Mouse (Mus musculus) ES-E14 (cell line): ENCODE results near the gene Brpf1. TPM values are rescaled to one million over a fixed set of nuclear protein-coding genes. Genes with fewer than 3 reads are reported as not detected.
A peak's percentile ranks its signal among the peaks of the same experiment; 100 is the strongest.

ENCODE experiments used
- DNase-seq: peaks from one replicate; pipeline ENCODE4 v3.0.0-alpha.2; 2013; ENCODE audit warnings: low read depth, low spot score
- H3K27ac ChIP-seq: 2 replicates; pipeline ENCODE4 v1.5.1; 2012; ENCODE audit warnings: low read depth, mild to moderate bottlenecking, low read length, moderate library complexity, mixed read lengths; ENCODE audit not compliant: poor library complexity, insufficient read depth, severe bottlenecking
- H3K36me3 ChIP-seq: 2 replicates; pipeline ENCODE4 v1.6.1; 2012; ENCODE audit warnings: mild to moderate bottlenecking, low read length, moderate library complexity, mixed read lengths; ENCODE audit not compliant: control insufficient read depth, poor library complexity, insufficient read depth, severe bottlenecking
- H3K4me1 ChIP-seq, 2 experiments: fragments of 150-350 bp in 1 of 2; sonication (generic) in 1 of 2; 2 replicates each; pipeline ENCODE4 v1.6.1; 2012; ENCODE audit warnings: low read length in 2 of 2, mild to moderate bottlenecking in 1 of 2, mixed read lengths in 1 of 2; ENCODE audit not compliant: control insufficient read depth in 2 of 2, insufficient read depth in 2 of 2, poor library complexity in 1 of 2
- H3K4me3 ChIP-seq, 2 experiments: fragments of 150-350 bp in 1 of 2; sonication (generic) in 1 of 2; 2 replicates each; pipeline ENCODE4 v1.5.1; 2012; ENCODE audit warnings: low read length in 2 of 2, low read depth in 1 of 2, mild to moderate bottlenecking in 1 of 2, mixed read lengths in 1 of 2; ENCODE audit not compliant: insufficient read depth in 1 of 2, poor library complexity in 1 of 2, severe bottlenecking in 1 of 2
- H3K9ac ChIP-seq: 2 replicates; pipeline ENCODE4 v1.6.1; 2012; ENCODE audit warnings: low read depth, mild to moderate bottlenecking, low read length, mixed read lengths; ENCODE audit not compliant: poor library complexity, insufficient read depth, severe bottlenecking
- H3K9me3 ChIP-seq: fragments of 150-350 bp; sonication (generic); 2 replicates; pipeline ENCODE4 v1.6.1; 2012; ENCODE audit warnings: low read depth, mild to moderate bottlenecking, low read length; ENCODE audit not compliant: control insufficient read depth, insufficient read depth
- CHD2 ChIP-seq: IDR thresholded peaks from 2 replicates; pipeline ENCODE4 v1.6.1; 2014; ENCODE audit warnings: mild to moderate bottlenecking, low read depth, low read length, inconsistent platforms
- HCFC1 ChIP-seq: IDR thresholded peaks from 2 replicates; pipeline ENCODE4 v1.6.1; 2012; ENCODE audit warnings: low read length, inconsistent platforms, borderline replicate concordance; ENCODE audit not compliant: insufficient read depth
- MAFK ChIP-seq: IDR thresholded peaks from 2 replicates; pipeline ENCODE4 v1.6.1; 2014; ENCODE audit warnings: mild to moderate bottlenecking, low read depth, low read length, inconsistent platforms; ENCODE audit not compliant: insufficient read depth
- ZC3H11A ChIP-seq: IDR thresholded peaks from 2 replicates; pipeline ENCODE4 v1.6.1; 2012; ENCODE audit warnings: low read depth, mild to moderate bottlenecking, inconsistent platforms, low read length, borderline replicate concordance
- ZNF384 ChIP-seq: IDR thresholded peaks from 2 replicates; pipeline ENCODE4 v1.6.1; 2012; ENCODE audit warnings: low read depth, low read length, inconsistent platforms
- in situ Hi-C, 2 experiments: fragments of 600-800 bp; cut with MboI; formaldehyde crosslinking; loops; one replicate each; pipeline ENCODE4 v1.15.1; 2025; ENCODE audit warnings: low sequenced_read_pairs in 2 of 2, inconsistent platforms in 1 of 2; ENCODE audit not compliant: unreplicated experiment in 2 of 2
- total RNA-seq: library from RNA; depleted of rRNA; stranded (reverse); fragments of 300-350 nt; gene quantifications from 2 replicates; pipeline ENCODE4 v1.2.3, GENCODE M21; 2012

Gene Brpf1
- total RNA-seq, 1 experiment, result 38.8 TPM

GRCm38 (mm10) chr6:113361476-113361875 lies 54.5 kb downstream of the Brpf1 start:
- no peak for DNase-seq
- in situ Hi-C loops, result no loop called here

GRCm38 (mm10) chr6:113362241-113362640 lies 55.3 kb downstream of the Brpf1 start:
- DNase-seq, result no peak
- no peak overlapping the region for H3K9ac ChIP-seq
- no peak overlapping the region for H3K4me3 ChIP-seq
- in situ Hi-C loops, result no loop called here
- H3K27ac ChIP-seq, result no peak overlapping the region
- peaks cover 0 to 10% of the 10 kb centered on the region in 2 experiments; a peak in 2 of 4 replicates for H3K4me1 ChIP-seq
- no peaks in the 10 kb centered on the region for H3K9me3 ChIP-seq
- H3K36me3 ChIP-seq, result no peaks in the 10 kb centered on the region
- TF ChIP-seq ZC3H11A (no peak), ZNF384 (no peak), MAFK (no peak), CHD2 (no peak), HCFC1 (no peak)

More at GRCm38 (mm10) chr6:113361476-113361875, 54.5 kb downstream of the Brpf1 start:
- Histone ChIP-seq H3K4me1 (peaks cover 0 to 10% of the 10 kb centered on the region in 2 experiments; a peak in 2 of 4 replicates), H3K4me3 (no peak overlapping the region), H3K27ac (no peak overlapping the region), H3K9me3 (no peaks in the 10 kb centered on the region), H3K9ac (no peak overlapping the region), H3K36me3 (no peaks in the 10 kb centered on the region)
- no peak for TF ChIP-seq ZNF384
- TF ChIP-seq ZC3H11A, result no peak
- no peak for TF ChIP-seq MAFK
- TF ChIP-seq HCFC1, result no peak

DNA sequence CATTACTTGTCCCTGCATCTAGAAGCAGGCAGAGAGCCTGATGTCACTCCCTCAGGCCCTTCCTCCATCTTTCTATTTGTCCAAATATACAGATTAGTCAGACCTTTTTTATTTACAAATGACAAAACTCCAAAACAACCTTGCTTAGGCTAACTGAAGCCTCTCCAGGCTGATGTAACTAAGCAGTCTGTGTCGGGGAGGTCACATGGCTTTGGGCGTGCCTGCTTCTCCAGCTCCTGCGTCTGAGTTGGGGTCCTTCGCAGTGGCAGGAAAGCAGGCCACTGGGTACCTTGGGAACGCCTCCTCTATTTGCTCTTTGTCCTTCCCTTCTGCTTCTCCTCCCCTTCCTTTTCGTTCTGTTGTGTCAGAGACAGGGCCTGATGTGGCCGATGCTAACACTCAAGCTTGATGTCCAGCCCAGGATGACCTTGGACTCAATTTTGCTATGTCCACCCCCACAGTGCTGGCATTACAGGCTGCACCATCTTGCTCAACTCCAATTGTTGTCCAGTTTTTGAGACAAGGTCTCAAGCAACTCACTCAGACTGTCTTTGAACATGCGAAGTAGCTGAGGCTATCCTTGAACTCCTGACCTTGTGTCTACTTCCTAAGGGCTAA lies 57.7 kb downstream of the Brpf1 start:
- DNase-seq, result no peak
- peaks cover 6 to 19% of the 10 kb centered on the region in 2 experiments; a peak in 3 of 4 replicates for H3K4me1 ChIP-seq
- peak overlapping the region; percentile 22; the same call in 1 of the 2 replicates for H3K27ac ChIP-seq
- H3K4me3 ChIP-seq, result no peak overlapping the region
- TF ChIP-seq MAFK (no peak), ZC3H11A (no peak), ZNF384 (no peak), CHD2 (no peak), HCFC1 (no peak)
- H3K9ac ChIP-seq, result no peak overlapping the region
- in situ Hi-C loops, result no loop called here
- H3K36me3 ChIP-seq, result peaks cover 9% of the 10 kb centered on the region; the same call in 1 of the 2 replicates
- H3K9me3 ChIP-seq, result no peaks in the 10 kb centered on the region

- Histone ChIP-seq H3K9me3 (no peaks in the 10 kb centered on the region), H3K4me3 (peak overlapping the region; percentile 42 to 45), H3K9ac (peak overlapping the region; percentile 76), H3K4me1 (peaks cover 6 to 19% of the 10 kb centered on the region in 2 experiments; a peak in 3 of 4 replicates), H3K27ac (peak overlapping the region; percentile 79), H3K36me3 (peaks cover 23% of the 10 kb centered on the region; the same call in 1 of the 2 replicates)
- in situ Hi-C loops, result no loop called here
- DNase-seq, result no peak
- TF ChIP-seq CHD2 (no peak), HCFC1 (no peak), MAFK (no peak), ZC3H11A (no peak), ZNF384 (no peak)
Measured at GRCm38 (mm10) chr6:113366639-113367038, 59.7 kb downstream of the Brpf1 start.

DNA sequence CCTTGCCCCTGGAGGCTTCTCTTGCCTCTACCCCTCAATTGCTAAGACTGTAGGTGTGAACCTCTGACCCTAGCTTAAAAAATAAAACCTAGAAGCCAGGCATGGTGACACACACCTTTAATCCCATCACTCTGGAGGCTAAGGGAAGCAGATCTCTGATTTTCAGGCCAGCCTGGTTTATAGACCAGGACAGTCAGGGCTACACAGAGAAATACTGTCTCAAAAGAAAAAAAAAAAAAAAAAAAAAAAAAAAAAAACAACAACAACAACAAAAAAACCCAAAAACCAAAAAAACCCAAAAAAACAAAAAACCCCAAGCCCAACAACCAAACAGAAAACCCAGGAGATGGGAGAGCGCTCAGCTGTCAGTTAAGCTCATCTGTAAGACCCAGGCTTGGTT lies 60.6 kb downstream of the Brpf1 start:
- Histone ChIP-seq H3K36me3 (peaks cover 33% of the 10 kb centered on the region), H3K9ac (no peak overlapping the region; the same call in 1 of the 2 replicates)

More for the DNA sequence above, 60.6 kb downstream of the Brpf1 start:
- in situ Hi-C loops, result no loop called here
- H3K9me3 ChIP-seq, result no peaks in the 10 kb centered on the region
- H3K27ac ChIP-seq, result peak overlapping the region; percentile 63; the same call in 1 of the 2 replicates
- TF ChIP-seq ZNF384 (peak; percentile 93), MAFK (no peak)
- H3K4me1 ChIP-seq, result peaks cover 6 to 15% of the 10 kb centered on the region in 2 experiments; a peak in 3 of 4 replicates
- DNase-seq, result no peak
- no peak overlapping the region for H3K4me3 ChIP-seq
